Mouse (Mus musculus): Measurements from ENCODE around the gene Kcnd2. TPM values are rescaled to one million over a fixed set of nuclear protein-coding genes. Genes with fewer than 3 reads are reported as not detected.

Gene Kcnd2
- polyA plus RNA-seq (2014; fragmentation: Illumina TruSeq; extraction: RNeasy Lipid Tissue Mini Kit (QIAGEN cat#74804); ENCODE audit: low read depth, low replicate concordance): 14.4 TPM

GRCm38 (mm10) chr6:21215491-21216191 lies at the start of gene Kcnd2:
Kcnd2 (plus strand) TSS chr6:21215503.

Data from heart, adult 10 weeks (tissue).